ENCODE assay signal across 8 mouse cellular contexts in genomic region chr3:38484191-38485106, GRCm38 (mm10). TPM values are rescaled to one million over a fixed set of nuclear protein-coding genes. Genes with fewer than 3 reads are reported as not detected.
DNase-seq lines count a peak whose midpoint lies in the region; ATAC-seq and TF ChIP-seq lines count a peak whose summit lies in the region.

TSS of gene Ankrd50 (minus strand) at chr3:38484844.

- ATAC-seq in frontal cortex, adult (ENCODE audit: low TSS enrichment), result peak; percentile 91
- peak; percentile 96 for ATAC-seq in lung, postnatal 0 days

- WGBS in hindbrain, embryonic 10.5 days, result under 1% methylated on average over 81 of the region's 81 CpGs
- under 1% methylated on average over 37 of the region's 81 CpGs for WGBS in lung, postnatal 0 days

- H3K4me1 ChIP-seq in hindbrain, embryonic 10.5 days (replicated peaks), result peaks cover 51% of the 10 kb centered on the region
- H3K4me1 ChIP-seq in lung, postnatal 0 days (ENCODE audit: insufficient read depth, low read depth, low read length), result peaks cover 18% of the 10 kb centered on the region; the same call in 1 of the 2 replicates

- no peaks in the 10 kb centered on the region for H3K27me3 ChIP-seq in hindbrain, embryonic 10.5 days (ENCODE audit: insufficient read depth, poor library complexity, severe bottlenecking)
- no peaks in the 10 kb centered on the region for H3K27me3 ChIP-seq in lung, postnatal 0 days (replicated peaks; ENCODE audit: insufficient read depth, low read length)

- H3K36me3 ChIP-seq in hindbrain, embryonic 10.5 days, result peaks cover 33% of the 10 kb centered on the region
- peaks cover 6% of the 10 kb centered on the region; the same call in 1 of the 2 replicates for H3K36me3 ChIP-seq in lung, postnatal 0 days (ENCODE audit: insufficient read depth, low read length)

- no peak for TF ChIP-seq EP300 in lung, postnatal 0 days (IDR thresholded peaks at IDR 0.05)

- DNase-seq in MN1 (ENCODE audit: low spot score), result peak; percentile 96
- peak; percentile 99 for DNase-seq in cerebellum, adult 9-10 months
- DNase-seq in hindbrain, embryonic 10.5 days (ENCODE audit: low spot score), result peak; percentile 100
- DNase-seq in layer of hippocampus, adult 9-11 months, result peak; percentile 99
- DNase-seq in lung, postnatal 0 days (ENCODE audit: low spot score), result peak; percentile 99
- DNase-seq in ovary, postnatal 14 days (ENCODE audit: low spot score), result peak; percentile 99
- peak; percentile 99 for DNase-seq in thymus, postnatal 14 days

- peak within 1 kb of the TSS; percentile 61 for H3K4me2 ChIP-seq in lung, postnatal 0 days (replicated peaks; ENCODE audit: low read depth, low read length)

- peak within 1 kb of the TSS; percentile 78 for H3K4me3 ChIP-seq in hindbrain, embryonic 10.5 days
- peak within 1 kb of the TSS; percentile 73 for H3K4me3 ChIP-seq in lung, postnatal 0 days (ENCODE audit: low read depth, low read length)

- H3K27ac ChIP-seq in hindbrain, embryonic 10.5 days, result peak within 1 kb of the TSS; percentile 99
- peak within 1 kb of the TSS; percentile 92 for H3K27ac ChIP-seq in lung, postnatal 0 days (ENCODE audit: low read length)

- no peaks in the 10 kb centered on the region for H3K9me3 ChIP-seq in hindbrain, embryonic 10.5 days
- H3K9me3 ChIP-seq in lung, postnatal 0 days (ENCODE audit: low read length), result no peaks in the 10 kb centered on the region

- peak within 1 kb of the TSS; percentile 70 for H3K9ac ChIP-seq in lung, postnatal 0 days (replicated peaks; ENCODE audit: low read depth)

- TF ChIP-seq CTCF in lung, postnatal 0 days (IDR thresholded peaks at IDR 0.05), result no peak

RNA-seq across cellular contexts. Expression of gene Ankrd50, which starts in this region (rescaled TPM):
- polyA plus RNA-seq in hindbrain, embryonic 10.5 days (2016; fragmentation: Nextera tagmentation; extraction: Ambion mirVana), result 26.4 and 29.2 TPM in 2 replicates
- polyA plus RNA-seq in lung, postnatal 0 days (2015; fragmentation: Nextera tagmentation; extraction: Ambion mirVana), result 14.1 and 15.6 TPM in 2 replicates

Comparison
In these comparisons a context has a peak if more than half of its experiments do, and no peak if none do; other contexts are left out.
1. Peak in every context shown above with its lines: DNase-seq, ATAC-seq, H3K4me3 ChIP-seq and H3K27ac ChIP-seq.